Mouse (Mus musculus): ENCODE measurements around the gene Cav1.

Cav1 gene

GRCm38 (mm10) chr6:17317167-17317524, 11.0 kb downstream of the Cav1 start:
- 11% methylated on average over 1 of the region's 1 CpGs for WGBS

GRCm38 (mm10) chr6:17317944-17318343, 11.8 kb downstream of the Cav1 start:
- 68% methylated on average over 1 of the region's 1 CpGs for WGBS

DNA sequence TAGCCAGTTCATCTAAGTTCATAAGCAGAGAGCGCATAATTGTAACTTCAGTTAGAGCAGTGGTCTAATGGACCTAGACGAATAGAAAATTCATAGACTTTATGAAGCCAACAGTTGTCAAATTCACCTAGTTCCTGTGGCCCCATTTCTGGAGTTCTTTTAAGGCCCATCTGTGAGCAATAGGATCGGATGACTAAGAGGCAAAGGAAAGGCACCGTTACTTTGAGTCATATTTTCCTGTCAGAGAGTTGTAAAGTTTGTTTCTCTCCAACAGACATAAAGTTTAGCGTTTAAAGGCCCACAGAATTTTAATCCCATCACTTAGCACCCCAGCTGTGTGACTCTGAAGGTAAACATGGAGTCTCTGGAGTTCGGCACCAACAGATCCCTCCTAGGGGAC, 15.8 kb downstream of the Cav1 start:
- 75% methylated on average over 6 of the region's 6 CpGs for WGBS

DNA sequence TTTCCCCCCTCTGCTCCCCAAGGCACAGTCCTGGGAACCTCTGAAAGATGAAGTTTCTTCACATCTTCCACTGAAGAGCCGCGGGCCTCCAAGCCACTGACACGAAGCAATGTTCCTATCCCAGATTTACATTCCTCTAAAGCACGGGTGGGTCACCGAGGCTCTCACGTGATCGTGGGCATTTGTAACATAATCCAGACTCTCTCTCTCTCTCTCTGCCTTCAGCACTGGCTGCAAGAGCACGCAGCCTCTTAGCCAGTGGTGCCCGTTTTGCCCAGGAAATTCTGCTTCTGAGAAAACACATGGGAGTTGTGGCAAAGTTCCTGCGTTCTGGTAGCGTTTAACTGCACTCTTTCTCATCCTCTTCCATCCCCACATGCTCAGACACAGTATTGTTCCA, 21.1 kb downstream of the Cav1 start:
- WGBS, result 63% methylated on average over 11 of the region's 11 CpGs

DNA sequence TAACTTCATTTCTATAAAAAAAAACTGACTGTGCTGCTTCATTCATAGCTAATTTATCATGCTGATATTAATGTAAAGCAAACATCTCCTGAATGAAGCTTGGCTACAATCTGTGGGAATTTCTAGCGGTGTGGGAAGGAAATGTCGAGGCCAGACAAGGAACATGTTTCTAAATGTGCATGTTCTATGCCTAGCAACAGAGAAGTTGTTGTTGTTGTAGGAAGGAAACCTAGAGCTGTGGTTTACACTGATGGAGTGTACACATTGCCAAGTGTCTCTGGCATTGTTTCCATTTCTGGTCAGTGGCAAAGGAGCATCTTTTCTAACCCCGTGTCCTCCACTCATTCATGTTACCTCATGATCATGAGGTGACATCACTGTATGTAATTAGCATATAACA, 23.7 kb downstream of the Cav1 start:
- 42% methylated on average over 3 of the region's 3 CpGs for WGBS

DNA sequence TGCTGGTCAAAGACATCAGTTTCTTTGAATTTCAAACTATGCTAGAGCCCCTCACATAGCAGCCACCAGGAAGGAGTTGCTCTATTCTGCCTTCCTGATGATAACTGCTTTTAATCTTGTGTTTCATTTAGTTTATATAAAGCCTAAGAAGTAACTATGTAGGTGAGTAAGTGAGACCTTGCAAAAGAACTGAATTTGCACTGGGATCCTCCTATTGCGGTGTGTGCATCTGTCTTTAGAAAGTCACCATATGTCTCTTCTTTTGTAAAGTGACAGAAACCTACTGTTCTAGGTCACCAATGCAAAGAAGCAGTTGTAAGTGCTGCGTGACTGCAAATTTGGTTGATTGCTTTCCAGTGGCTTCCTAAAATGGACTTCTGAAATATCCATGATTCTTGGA, 31.6 kb downstream of the Cav1 start:
- WGBS, result 72% methylated on average over 2 of the region's 2 CpGs

- WGBS, result 55% methylated on average over 2 of the region's 2 CpGs
Measured at GRCm38 (mm10) chr6:17340406-17340805, 34.3 kb downstream of the Cav1 start.

DNA sequence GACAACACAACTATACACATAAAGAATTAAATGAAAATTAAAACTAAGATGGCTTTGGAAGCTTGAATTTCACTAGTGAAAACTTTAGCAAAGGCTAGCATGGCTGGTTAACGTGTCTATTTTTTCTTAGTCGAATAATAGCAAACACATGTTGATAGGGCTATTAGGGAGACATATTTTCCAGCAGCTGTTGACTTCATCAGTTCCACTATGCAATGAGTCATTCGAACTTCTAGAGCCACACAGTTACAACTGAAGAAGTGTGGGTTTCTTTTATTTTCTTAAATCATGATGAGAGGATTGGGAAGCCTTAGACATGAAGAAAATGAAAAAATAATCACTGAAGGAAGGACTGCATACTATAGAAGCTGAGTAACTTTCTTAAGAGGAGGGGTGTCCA, 41.9 kb downstream of the Cav1 start:
- 78% methylated on average over 3 of the region's 3 CpGs for WGBS

GRCm38 (mm10) chr6:17350803-17351202, 44.7 kb downstream of the Cav1 start:
- WGBS, result 97% methylated on average over 5 of the region's 5 CpGs

- WGBS, result 11% methylated on average over 6 of the region's 6 CpGs
Measured at GRCm38 (mm10) chr6:17358896-17359690, 53.0 kb downstream of the Cav1 start.

- WGBS, result 38% methylated on average over 3 of the region's 3 CpGs
Measured at GRCm38 (mm10) chr6:17362771-17363170, 56.6 kb downstream of the Cav1 start.

- WGBS, result 86% methylated on average over 17 of the region's 17 CpGs
Measured at GRCm38 (mm10) chr6:17363446-17364179, 57.5 kb downstream of the Cav1 start.

GRCm38 (mm10) chr6:17374326-17374725, 68.2 kb downstream of the Cav1 start:
- WGBS, result 91% methylated on average over 5 of the region's 5 CpGs

GRCm38 (mm10) chr6:17377371-17377770, 71.2 kb downstream of the Cav1 start:
- 81% methylated on average over 2 of the region's 2 CpGs for WGBS

DNA sequence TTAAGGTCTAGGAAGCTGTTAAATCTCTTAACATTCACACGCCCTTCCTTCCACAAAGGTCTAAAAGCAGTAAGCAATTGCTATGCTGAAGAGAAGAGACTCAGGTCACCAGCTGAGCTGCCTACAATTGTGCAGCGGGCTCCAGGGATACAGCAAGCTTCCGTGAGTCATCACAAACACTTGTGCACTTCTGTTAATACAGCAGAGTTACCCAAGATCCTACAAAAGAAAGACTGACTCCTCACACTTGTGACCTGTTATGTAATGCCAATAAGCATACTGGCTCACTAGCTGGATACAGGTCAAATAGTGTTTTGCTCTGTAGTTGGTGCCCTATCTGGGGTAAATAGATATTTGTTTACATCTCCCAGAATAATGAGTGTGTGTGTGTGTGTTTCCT, 74.0 kb downstream of the Cav1 start:
- WGBS, result 75% methylated on average over 3 of the region's 3 CpGs

GRCm38 (mm10) chr6:17381690-17382089, 75.6 kb downstream of the Cav1 start:
- WGBS, result 76% methylated on average over 6 of the region's 6 CpGs

GRCm38 (mm10) chr6:17385531-17385930, 79.4 kb downstream of the Cav1 start:
- WGBS, result 56% methylated on average over 5 of the region's 5 CpGs

- 42% methylated on average over 2 of the region's 2 CpGs for WGBS
Measured at GRCm38 (mm10) chr6:17387991-17388710, 82.0 kb downstream of the Cav1 start.
